In genomic region chr12:95647179-95647578, GRCm38 (mm10) we compare ENCODE assay signal across 6 mouse cellular contexts. TPM values are rescaled to one million over a fixed set of nuclear protein-coding genes. Genes with fewer than 3 reads are reported as not detected.
DNase-seq lines count a peak whose midpoint lies in the region.
"Had no signal": no experiment of that assay in that cellular context is flagged by ENCODE, and none has a peak within 500 bp of the region (broad histone marks: within the 10 kb centered on the region; RNA-seq: fewer than 3 reads in every experiment).

No protein-coding gene starts in this region.

- DNase-seq in cerebellum, postnatal 25 days: peak; percentile 16 to 52
- peak; percentile 22 for DNase-seq in gastrocnemius, postnatal 25 days
- DNase-seq in gastrocnemius, postnatal 4 days (ENCODE audit: low spot score in 2 of 2): peak; percentile 8 to 18
- peak; percentile 55 for DNase-seq in kidney, postnatal 14 days

RNA-seq across cellular contexts. Expression of gene Flrt2, which starts 44.8 kb away (rescaled TPM):
- total RNA-seq in gastrocnemius, postnatal 25 days (2021): 1 to 10 TPM; 5.1 to 7.3 TPM
- total RNA-seq in gastrocnemius, postnatal 4 days (2021): 10 to 100 TPM; 22.8 to 23.3 TPM
- total RNA-seq: CH12.LX, MEL had no signal

Comparison
In these comparisons a context has a peak if more than half of its experiments do, and no peak if none do; other contexts are left out.
1. Peak in every context shown above with its lines: DNase-seq.